Mouse (Mus musculus) lung, adult 2 months (tissue): Measurements from ENCODE around the gene Foxp1.

Experiments used
- CTCF ChIP-seq: fragments of 200-500 bp; IDR thresholded peaks from 2 replicates; pipeline ENCODE4 v1.5.1; 2011; ENCODE audit warnings: mild to moderate bottlenecking, low read length, control low read depth; ENCODE audit not compliant: insufficient read depth
- POLR2A ChIP-seq: fragments of 200-500 bp; IDR thresholded peaks from 2 replicates; pipeline ENCODE4 v1.6.1; 2011; ENCODE audit warnings: low read depth, mild to moderate bottlenecking, control low read depth, low read length, borderline replicate concordance; ENCODE audit errors: extremely low read depth

DNA sequence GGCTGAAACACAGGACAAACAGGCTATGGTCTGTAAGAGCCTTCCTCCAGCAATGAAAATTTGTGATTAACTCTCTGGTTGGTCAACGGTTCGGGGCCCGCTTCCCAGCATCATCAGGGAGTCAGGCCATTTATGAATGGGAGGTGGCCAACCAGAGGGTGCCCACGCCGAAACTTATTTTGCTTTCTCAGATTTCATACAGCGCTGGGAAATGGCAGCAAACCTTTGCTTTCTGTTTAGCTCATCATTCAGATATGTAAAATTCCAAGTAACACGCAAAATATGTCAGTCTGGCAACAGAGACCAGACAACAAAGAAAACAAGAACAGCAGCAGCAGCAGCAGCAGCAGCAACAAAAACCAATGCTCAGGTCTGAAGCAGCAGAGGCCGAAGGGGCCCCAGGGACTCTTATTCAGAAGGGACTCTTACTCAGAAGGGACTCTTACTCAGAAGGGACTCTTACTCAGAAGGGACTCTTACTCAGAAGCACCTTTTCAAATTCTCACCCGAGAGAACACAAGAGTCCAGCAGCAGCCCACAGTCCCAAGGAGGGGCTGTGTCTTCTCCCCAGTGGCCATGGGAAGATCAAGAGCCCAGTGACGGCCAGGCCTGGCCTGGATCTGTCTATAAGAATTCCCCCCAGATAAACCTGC is 391.6 kb downstream of the Foxp1 start:
- TF ChIP-seq CTCF (no peak), POLR2A (no peak)
